Mouse (Mus musculus) heart, adult 2 months (tissue): ENCODE measurements at regions not wholly inside any gene's neighbourhood (a gene's known extent, or its start where the extent isn't known, plus 50 kb on each side); places are given as distances from the start of the nearest gene placed in this dataset.
"Not testable (repeated sequence)": the region's sequence is repeated elsewhere in the genome, so short reads cannot be mapped to it uniquely, and the experiment has no call there.

Experiments used
- DNase-seq, 2 experiments: peaks; one replicate each; pipeline ENCODE4 v3.0.0; 2021
- H3K27ac ChIP-seq: fragments of 200-600 bp; 2 replicates; pipeline ENCODE4 v1.8.1; 2022
- H3K27me3 ChIP-seq: fragments of 200-500 bp; 2 replicates; pipeline ENCODE4 v1.6.1; 2012; ENCODE audit warnings: mild to moderate bottlenecking, low read length, inconsistent platforms, mixed read lengths; ENCODE audit not compliant: control insufficient read depth, insufficient read depth
- H3K36me3 ChIP-seq: fragments of 200-500 bp; 2 replicates; pipeline ENCODE4 v1.6.1; 2012; ENCODE audit warnings: low read length, inconsistent platforms; ENCODE audit not compliant: control insufficient read depth, insufficient read depth
- H3K4me1 ChIP-seq: fragments of 200-500 bp; 2 replicates; pipeline ENCODE4 v1.6.1; 2011; ENCODE audit warnings: low read length; ENCODE audit not compliant: control insufficient read depth, insufficient read depth
- H3K4me3 ChIP-seq: fragments of 200-600 bp; 2 replicates; pipeline ENCODE4 v1.8.1; 2022
- H3K79me2 ChIP-seq: fragments of 200-500 bp; replicated peaks from 2 replicates; pipeline ENCODE4 v1.6.1; 2012; ENCODE audit warnings: mild to moderate bottlenecking, inconsistent platforms, low read length, moderate library complexity, mixed read lengths; ENCODE audit not compliant: control insufficient read depth, insufficient read depth
- H3K9ac ChIP-seq: fragments of 200-500 bp; 2 replicates; pipeline ENCODE4 v1.6.1; 2012; ENCODE audit warnings: low read depth, mild to moderate bottlenecking, control low read depth, inconsistent platforms, low read length, mixed read lengths
- CTCF ChIP-seq: fragments of 200-600 bp; IDR thresholded peaks from 2 replicates; pipeline ENCODE4 v1.8.1; 2022; ENCODE audit warnings: antibody characterized with exemption, mild to moderate bottlenecking, moderate library complexity
- EP300 ChIP-seq: fragments of 200-500 bp; IDR thresholded peaks from 2 replicates; pipeline ENCODE4 v1.6.1; 2011; ENCODE audit warnings: low read depth, low read length, control low read depth; ENCODE audit not compliant: insufficient read depth
- POLR2A ChIP-seq: fragments of 200-500 bp; IDR thresholded peaks from 2 replicates; pipeline ENCODE4 v1.6.1; 2011; ENCODE audit warnings: mild to moderate bottlenecking, low read depth, low read length, control low read depth; ENCODE audit not compliant: insufficient read depth
- WGBS: fragments of 180-500 bp; shearing (Covaris S2); methylation state at CpG from one replicate; pipeline ENCODE4 v1.1.7; 2018; 5-methylcytosine and 5-hydroxymethylcytosine counted together
- intact Hi-C: fragments of 180-260 bp; cut with DNase I; formaldehyde crosslinking; loops from one replicate; pipeline ENCODE4 v1.15.1; 2025

GRCm38 (mm10) chr1:181262496-181262895 lies 50.7 kb upstream of the Wdr26 start:
- TF ChIP-seq CTCF (no peak), POLR2A (no peak), EP300 (no peak)
- H3K27me3 ChIP-seq: no peaks in the 10 kb centered on the region
- WGBS: 88% methylated on average over 3 of the region's 3 CpGs
- H3K4me3 ChIP-seq: no peak overlapping the region
- H3K4me1 ChIP-seq: peaks cover 5% of the 10 kb centered on the region
- H3K79me2 ChIP-seq: no peaks in the 10 kb centered on the region
- DNase-seq: no peak
- H3K36me3 ChIP-seq: no peaks in the 10 kb centered on the region
- intact Hi-C loops: no loop called here
- H3K9ac ChIP-seq: no peak overlapping the region
- H3K27ac ChIP-seq: no peak overlapping the region

GRCm38 (mm10) chr1:181263216-181263615 lies 51.4 kb upstream of the Wdr26 start:
- Histone ChIP-seq H3K4me1 (peaks cover 3% of the 10 kb centered on the region), H3K27me3 (no peaks in the 10 kb centered on the region), H3K36me3 (no peaks in the 10 kb centered on the region), H3K4me3 (no peak overlapping the region), H3K9ac (no peak overlapping the region), H3K27ac (no peak overlapping the region), H3K79me2 (no peaks in the 10 kb centered on the region)
- 96% methylated on average over 10 of the region's 10 CpGs for WGBS
- intact Hi-C loops: no loop called here
- DNase-seq: no peak
- no peak for TF ChIP-seq POLR2A
- TF ChIP-seq EP300: no peak
- TF ChIP-seq CTCF: no peak

GRCm38 (mm10) chr1:181270469-181270868 lies 58.7 kb upstream of the Wdr26 start:
- H3K27me3 ChIP-seq, H3K4me3 ChIP-seq, H3K9ac ChIP-seq, H3K27ac ChIP-seq, H3K79me2 ChIP-seq, H3K4me1 ChIP-seq, H3K36me3 ChIP-seq: not testable (repeated sequence)
- 97% methylated on average over 12 of the region's 15 CpGs for WGBS
- DNase-seq: peak in 1 of 2 experiments; percentile 6
- intact Hi-C loops: loop anchor here (10.0 kb wide), 2 partner anchors 274 to 344 kb away; no protein-coding TSS in a partner anchor

- Histone ChIP-seq H3K36me3 (no peaks in the 10 kb centered on the region), H3K9ac (no peak overlapping the region), H3K4me1 (0 out of 2 replicates have a peak, but pooled peaks cover 1% of the 10 kb centered on the region), H3K27me3 (no peaks in the 10 kb centered on the region), H3K27ac (no peak overlapping the region), H3K4me3 (no peak overlapping the region), H3K79me2 (no peaks in the 10 kb centered on the region)
- intact Hi-C loops: loop anchor here (10.0 kb wide), 2 partner anchors 274 to 344 kb away; no protein-coding TSS in a partner anchor
- no peak for TF ChIP-seq POLR2A
- TF ChIP-seq CTCF: no peak
- no peak for TF ChIP-seq EP300
- no peak for DNase-seq
- 87% methylated on average over 5 of the region's 5 CpGs for WGBS
Observed at GRCm38 (mm10) chr1:181271164-181271563, 59.4 kb upstream of the Wdr26 start.

- Histone ChIP-seq H3K27ac (no peak overlapping the region), H3K4me3 (no peak overlapping the region), H3K79me2 (no peaks in the 10 kb centered on the region), H3K9ac (no peak overlapping the region), H3K36me3 (no peaks in the 10 kb centered on the region), H3K4me1 (0 out of 2 replicates have a peak, but pooled peaks cover 1% of the 10 kb centered on the region), H3K27me3 (no peaks in the 10 kb centered on the region)
- TF ChIP-seq EP300: no peak
- no peak for TF ChIP-seq POLR2A
- no peak for TF ChIP-seq CTCF
- no peak for DNase-seq
- intact Hi-C loops: loop anchor here (10.0 kb wide), 2 partner anchors 273 to 343 kb away; no protein-coding TSS in a partner anchor
- WGBS: 91% methylated on average over 6 of the region's 6 CpGs
Observed at GRCm38 (mm10) chr1:181271821-181272220, 60.0 kb upstream of the Wdr26 start.

- WGBS: 5% methylated on average over 19 of the region's 20 CpGs
- Histone ChIP-seq H3K9ac (no peak overlapping the region), H3K4me3 (no peak overlapping the region), H3K27me3 (no peaks in the 10 kb centered on the region), H3K4me1 (0 out of 2 replicates have a peak, but pooled peaks cover 1% of the 10 kb centered on the region), H3K36me3 (no peaks in the 10 kb centered on the region), H3K79me2 (no peaks in the 10 kb centered on the region), H3K27ac (no peak overlapping the region)
- intact Hi-C loops: loop anchor here (10.0 kb wide), 2 partner anchors 272 to 342 kb away; no protein-coding TSS in a partner anchor
- DNase-seq: peak; percentile 79 to 87
- TF ChIP-seq CTCF (peak; percentile 85), EP300 (0 out of 2 replicates have a peak, but pooled peaks have one; percentile 51), POLR2A (no peak)
Observed at GRCm38 (mm10) chr1:181272622-181273296, 61.0 kb upstream of the Wdr26 start.
